Mouse (Mus musculus): ENCODE results near the gene Gpr55.
A peak's percentile ranks its signal among the peaks of the same experiment; 100 is the strongest.

Gpr55 gene

DNA sequence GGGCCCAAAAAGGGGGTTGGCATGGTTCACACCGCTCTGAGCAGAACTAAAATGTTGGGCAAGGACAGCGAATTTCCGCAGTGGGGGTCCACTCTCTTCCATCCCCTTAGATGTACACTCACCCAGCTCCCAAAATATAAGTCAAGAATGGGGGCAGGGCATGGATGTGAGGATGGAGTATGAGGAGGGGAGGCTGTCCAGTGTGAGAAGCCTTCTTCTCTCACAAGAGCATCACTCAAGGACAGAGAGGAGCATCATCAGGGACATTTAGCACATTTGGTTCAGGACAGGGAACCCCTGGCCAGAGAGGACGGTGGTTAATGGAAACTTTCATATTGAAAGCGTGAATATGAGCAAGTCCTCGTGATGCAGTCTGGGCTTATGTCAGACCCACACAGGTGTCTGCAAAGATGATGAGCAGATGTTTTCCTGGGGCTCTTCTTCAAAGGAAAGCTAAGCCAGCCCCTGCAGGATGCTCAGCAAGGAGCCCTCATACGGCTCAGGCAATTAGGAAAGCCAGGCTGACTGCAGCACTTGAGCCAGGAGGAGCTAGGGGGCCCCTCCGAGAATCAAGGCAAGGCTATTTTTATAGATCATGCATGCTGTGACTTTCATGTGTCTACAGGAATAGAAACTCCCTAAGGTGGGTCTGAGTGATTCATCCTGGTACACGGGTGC lies 2.7 kb downstream of the Gpr55 start:
- no peak for DNase-seq

- no peak for DNase-seq
These were observed 3.5 kb downstream of the Gpr55 start for GRCm38 (mm10) chr1:85957290-85957689.

DNA sequence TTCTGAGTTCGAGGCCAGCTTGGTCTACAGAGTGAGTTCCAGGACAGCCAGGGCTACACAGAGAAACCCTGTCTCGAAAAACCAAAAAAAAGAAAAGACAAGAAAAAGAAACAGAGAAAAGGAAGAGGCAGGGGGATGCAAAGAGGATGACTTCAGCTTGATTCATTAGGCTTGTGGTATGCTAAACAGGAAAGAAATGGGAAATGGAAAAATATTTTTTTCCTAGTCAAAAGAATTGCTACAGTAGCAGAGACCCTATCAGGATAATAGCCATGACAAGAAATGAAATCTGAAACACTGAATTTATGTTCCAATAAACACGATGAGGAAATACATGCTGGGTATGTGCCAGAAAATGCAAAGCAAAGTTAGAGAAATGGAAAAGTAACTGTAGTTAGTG lies 5.7 kb downstream of the Gpr55 start:
- DNase-seq, result no peak

- DNase-seq, result no peak
These were observed 11.6 kb downstream of the Gpr55 start for GRCm38 (mm10) chr1:85949085-85949684.

- no peak for DNase-seq
These were observed 18.5 kb downstream of the Gpr55 start for GRCm38 (mm10) chr1:85942318-85942717.

DNA sequence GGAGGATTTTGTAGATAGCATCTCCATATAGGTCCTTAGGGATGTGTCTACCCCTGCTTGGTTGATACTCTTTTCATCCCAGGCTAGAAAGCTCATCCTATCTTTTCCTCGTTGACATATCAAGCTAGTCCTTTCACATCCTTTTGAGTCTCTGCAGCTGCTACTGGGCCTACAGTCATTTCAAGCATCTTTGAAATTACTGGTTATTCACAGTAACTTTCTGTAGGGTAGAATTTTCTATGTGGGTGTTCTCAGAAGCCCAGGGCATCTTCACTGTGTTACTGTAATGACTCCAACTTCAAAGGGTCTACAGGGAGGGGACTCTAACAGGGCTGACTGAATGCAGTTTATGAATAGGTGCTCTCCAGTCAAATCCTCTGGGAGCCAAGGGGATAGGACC lies 23.5 kb downstream of the Gpr55 start:
- no peak for DNase-seq

DNA sequence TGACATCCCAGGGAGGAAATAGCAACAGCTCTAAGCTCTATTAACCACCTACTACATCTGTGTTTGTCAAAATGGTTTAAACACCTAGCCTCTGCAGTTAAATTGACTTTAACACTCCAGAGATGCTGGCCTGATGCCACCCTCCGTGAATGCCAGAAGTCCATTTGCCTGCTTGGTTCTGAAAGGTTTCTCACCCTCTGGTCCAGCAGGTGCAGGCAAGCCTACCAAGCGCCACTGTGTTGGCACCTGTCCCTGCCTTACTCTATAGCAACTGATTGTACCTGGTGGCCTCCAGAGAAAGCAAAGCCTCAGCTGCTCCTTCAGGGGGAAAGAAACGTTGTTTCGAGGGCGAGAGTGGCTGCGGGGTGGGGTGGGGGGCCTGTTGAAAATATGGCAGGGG lies 24.5 kb downstream of the Gpr55 start:
- no peak for DNase-seq

DNA sequence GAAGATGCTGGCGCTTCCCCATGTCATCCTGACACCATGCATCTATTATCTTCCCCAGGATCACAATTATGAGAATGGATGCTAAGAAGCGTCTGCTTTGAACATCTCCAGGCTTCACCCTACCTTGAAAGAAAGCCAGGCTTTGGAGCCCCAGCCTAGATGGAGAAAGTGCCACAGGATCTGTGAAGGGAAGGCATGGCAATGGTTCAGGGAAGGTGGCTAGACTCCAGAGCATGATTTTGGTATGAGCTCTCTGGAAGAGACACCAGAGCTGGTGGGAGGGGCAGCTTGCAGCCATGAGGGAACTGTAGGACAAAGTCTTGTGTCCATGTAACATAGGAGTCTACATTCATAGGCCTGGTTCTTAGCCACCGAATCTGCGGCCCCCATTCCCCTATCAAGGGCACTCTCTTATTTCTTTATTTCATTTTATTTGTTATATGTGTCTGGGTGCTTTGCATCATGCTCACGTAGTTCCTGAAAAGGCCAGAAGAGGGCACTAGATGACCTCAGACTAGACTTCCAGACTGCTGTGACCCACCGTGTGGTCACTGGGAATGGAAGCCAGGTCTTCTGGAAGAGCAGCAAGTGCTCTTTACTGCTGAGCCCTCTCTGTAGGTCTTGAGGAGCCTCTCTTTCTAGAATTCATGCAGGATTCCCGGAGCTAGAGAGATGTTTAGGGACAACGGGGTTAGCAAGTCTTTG lies 25.5 kb downstream of the Gpr55 start:
- peak; percentile 65 to 73 for DNase-seq

DNA sequence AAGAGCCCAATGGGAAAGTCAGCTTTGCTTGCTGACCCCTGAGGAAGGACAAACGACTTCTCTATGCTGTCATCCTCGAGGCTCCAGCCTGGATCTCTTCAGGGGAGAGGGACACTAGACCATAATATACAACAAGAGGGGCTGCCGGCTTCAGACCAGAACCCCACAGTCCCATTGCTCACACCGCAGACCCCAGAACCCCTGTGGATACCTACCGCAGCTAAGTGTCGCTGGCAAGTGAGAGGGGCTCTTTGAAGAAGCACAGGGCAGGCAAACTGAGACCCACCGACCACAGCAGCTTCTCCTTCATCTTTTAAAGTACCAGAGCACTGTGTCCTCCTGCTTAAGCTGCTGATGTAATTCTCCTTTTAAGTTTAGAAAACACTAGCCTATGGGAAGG lies 26.2 kb downstream of the Gpr55 start:
- no peak for DNase-seq

GRCm38 (mm10) chr1:85933631-85934465 lies 27.0 kb downstream of the Gpr55 start:
- DNase-seq, result peak in 1 of 2 experiments; percentile 42

GRCm38 (mm10) chr1:85933226-85933625 lies 27.6 kb downstream of the Gpr55 start:
- no peak for DNase-seq

DNA sequence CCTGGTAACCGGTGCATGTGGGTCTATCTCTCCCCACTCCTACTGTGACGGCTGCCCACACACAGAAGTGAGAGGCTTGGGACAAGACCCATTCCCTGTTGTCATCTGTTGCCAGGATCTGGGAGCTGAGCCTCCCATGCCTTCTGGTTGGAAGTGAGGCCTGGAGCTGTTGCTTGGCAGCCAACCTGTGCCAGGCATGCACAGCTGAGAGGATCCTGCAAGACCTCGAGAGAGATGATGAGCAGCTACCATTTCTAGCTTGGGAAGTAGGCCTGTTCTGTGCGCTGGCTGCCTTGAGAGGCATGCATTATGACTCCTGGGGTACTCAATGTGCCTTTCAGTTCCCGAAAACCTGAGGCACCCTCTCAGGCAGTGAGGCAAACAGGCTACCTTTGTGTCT lies 29.6 kb downstream of the Gpr55 start:
- no peak for DNase-seq

DNA sequence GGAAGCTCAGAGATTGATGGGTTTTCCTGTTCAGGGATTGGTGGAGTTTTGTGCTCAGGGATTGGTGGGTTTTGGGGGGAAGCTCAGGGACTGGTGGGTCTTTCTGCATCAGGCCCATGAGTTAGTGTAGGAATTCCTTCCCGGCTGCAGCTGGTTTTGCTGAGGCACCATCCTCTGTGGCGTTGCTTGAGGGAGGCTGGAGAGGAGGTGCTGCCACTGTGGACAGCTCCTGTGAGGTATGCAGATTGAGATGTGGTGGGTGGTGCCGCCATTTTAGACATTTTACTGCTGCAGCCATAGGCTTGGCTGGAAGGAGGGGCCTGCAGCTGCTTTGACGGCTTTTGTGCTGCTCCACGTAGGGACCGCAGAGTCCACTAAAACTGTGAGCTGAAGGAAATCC lies 31.4 kb downstream of the Gpr55 start:
- no peak for DNase-seq

DNA sequence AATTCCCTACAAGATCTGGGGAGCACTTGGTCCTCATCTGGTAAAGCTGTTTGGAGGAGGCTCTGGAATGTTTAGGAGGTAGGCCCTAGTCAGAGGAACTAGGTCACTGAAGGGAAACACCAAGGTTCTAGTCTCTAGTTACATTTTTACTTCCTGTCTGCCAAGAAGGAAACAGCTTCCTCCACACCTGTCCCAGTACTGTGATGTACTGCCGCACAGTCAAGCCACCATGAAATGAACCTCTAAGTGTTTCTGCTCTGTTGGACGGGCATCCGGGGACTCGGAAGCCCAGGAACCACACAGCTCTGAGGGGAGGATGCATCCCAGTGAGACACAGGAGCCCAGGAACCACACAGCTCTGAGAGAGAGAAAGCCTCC lies 32.1 kb downstream of the Gpr55 start:
- DNase-seq, result no peak

DNA sequence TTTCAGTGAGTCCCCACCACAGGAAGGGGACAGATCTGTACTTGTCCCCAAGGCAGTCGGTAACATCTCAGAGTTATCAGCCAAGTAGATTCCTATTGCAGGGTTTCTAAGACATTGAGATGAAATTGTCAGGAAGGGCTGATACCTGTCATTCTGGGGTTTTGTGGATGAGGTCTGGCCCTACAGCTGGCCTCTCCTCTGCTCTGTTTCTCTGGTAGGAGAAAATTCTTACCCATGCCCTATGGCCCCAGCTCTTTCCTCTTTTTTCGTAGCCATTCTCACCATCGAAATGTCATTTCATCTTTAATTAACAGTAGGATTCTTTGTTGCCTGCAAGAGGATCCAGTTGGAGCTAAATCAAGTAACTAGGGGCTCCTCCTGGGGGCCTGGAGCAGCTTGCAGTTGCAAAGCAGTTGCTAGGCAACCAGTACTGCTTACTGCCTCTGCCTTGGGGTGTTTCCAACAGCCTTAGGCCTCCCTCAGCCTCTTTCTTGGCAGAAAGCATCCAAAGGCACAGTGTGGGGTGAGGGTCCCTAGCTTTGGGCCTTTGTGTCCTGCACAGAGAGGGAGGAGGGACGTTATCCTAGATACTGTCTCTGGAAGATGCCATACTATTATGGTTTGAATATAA lies 32.6 kb downstream of the Gpr55 start, which contains the start of gene 4933407L21Rik:
4933407L21Rik (plus strand) TSS at position 427 of the 631 bp plus-strand sequence.
- DNase-seq, result peak in 1 of 2 experiments; percentile 24

- DNase-seq, result no peak
These were observed 35.6 kb downstream of the Gpr55 start for GRCm38 (mm10) chr1:85925183-85925582.

DNA sequence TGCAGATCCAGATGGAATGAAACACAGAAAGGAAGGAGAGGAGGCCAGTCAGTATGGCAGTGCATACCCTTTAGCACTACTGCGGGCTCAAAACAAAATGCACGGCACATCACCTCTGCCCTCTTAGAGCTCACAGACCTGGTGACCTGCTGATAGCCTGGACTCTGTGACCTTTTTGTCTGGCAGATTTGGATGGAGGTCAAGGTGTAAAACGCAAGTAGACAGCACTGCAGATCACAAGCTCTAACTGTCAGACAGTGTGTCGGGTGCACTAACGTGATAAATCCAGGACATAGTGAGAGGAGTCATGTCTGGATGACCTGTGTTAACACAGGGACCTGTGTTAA lies 38.0 kb downstream of the Gpr55 start:
- no peak for DNase-seq

DNA sequence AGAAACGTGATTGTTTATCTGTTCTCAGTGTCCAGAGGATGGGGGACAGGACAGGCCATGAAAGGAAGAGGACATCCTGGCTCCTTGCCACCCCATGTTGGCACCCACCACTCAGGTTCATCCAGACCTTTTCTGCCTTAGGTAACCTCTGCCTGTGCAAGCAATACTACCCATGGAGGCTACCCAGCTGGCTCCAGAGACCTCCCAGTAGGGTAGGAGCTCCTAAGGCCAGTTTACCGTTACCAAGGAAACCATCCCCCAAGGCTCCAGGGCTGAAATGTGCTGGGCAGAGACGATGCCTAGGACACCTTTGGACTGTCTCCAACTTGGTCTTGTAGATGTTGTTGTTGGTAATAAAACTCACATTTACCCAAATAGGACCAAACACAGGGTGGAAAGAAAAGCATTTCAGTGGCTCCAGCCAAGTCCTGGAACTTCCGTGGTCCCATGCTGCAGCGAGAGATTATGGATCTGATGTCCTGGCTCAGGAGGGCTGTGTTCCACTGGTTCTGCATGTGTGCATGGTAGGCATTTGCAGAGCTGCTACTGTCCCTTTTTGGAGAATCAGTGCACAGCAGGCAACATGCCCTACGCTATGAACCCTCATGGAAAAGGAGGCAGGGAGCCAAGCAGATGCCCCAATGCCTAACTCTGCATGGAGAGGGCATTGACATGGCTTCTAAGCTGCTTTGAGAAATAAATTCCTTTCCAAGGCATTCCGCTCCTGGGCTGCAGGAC lies 38.5 kb downstream of the Gpr55 start:
- no peak for DNase-seq

GRCm38 (mm10) chr1:85921725-85922124 lies 39.1 kb downstream of the Gpr55 start:
- no peak for DNase-seq

GRCm38 (mm10) chr1:85919621-85920020 lies 41.2 kb downstream of the Gpr55 start:
- DNase-seq, result no peak

- no peak for DNase-seq
These were observed 43.9 kb downstream of the Gpr55 start for GRCm38 (mm10) chr1:85916830-85917450.

- no peak for DNase-seq
These were observed 44.9 kb downstream of the Gpr55 start for GRCm38 (mm10) chr1:85915890-85916289.
